Mouse (Mus musculus) heart, postnatal 14 days (tissue): Measurements from ENCODE around the gene Acap2. TPM values are rescaled to one million over a fixed set of nuclear protein-coding genes. Genes with fewer than 3 reads are reported as not detected.

Experiments used
- DNase-seq, 2 experiments: peaks; one replicate each; pipeline ENCODE4 v3.0.0; 2021 to 2022
- intact Hi-C: fragments of 180-260 bp; cut with DNase I; formaldehyde crosslinking; loops from one replicate; pipeline ENCODE4 v1.15.1; 2025
- total RNA-seq, 2 experiments: library from RNA; stranded (reverse); gene quantifications; 2 replicates each; pipeline ENCODE4 v1.2.3; 2021

The Acap2 gene
- total RNA-seq, 2 experiments from 2014 or later = 27.4 to 29.3 TPM

DNA sequence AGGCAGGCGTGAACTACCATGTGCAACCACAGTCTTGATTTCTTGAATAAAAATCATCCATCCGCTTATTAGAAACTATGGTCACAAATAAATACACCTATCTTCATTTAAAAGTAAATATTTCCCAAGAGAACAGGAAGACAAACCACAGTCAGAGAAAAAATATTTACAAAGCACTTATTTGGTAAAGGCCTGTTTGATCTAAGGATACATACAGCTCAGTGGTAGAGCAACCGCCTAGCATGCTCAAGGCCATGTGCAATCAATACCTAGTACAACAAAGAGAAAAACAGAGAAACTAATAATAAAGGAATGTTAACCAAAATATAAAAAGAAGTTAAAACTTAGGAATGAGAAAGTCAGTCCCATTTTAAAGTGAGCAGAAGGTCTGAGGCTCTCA is 28.8 kb downstream of the Acap2 start:
- no peak for DNase-seq
- intact Hi-C loops = no loop called here

- intact Hi-C loops = no loop called here
- no peak for DNase-seq
Measured at GRCm38 (mm10) chr16:31171418-31171817, 29.6 kb downstream of the Acap2 start.

DNA sequence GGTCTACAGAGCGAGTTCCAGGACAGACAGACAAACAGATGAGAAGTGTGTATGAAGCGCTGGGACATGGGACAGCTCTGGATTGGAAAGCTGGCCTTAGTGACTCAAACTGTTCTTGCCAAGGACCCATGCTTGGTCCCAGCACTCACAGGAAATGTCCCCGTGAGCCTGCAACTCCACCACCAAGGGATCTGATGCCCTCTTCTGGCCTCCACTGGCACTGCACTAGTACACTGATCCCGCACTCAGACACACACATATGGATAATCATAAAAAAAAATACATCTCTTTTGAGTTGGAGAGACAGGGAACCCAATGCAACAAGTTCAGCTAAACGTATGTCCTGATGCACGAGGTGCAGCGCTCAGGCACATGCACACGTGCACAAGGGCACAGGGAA is 30.7 kb downstream of the Acap2 start:
- no peak for DNase-seq
- intact Hi-C loops = no loop called here

- no peak for DNase-seq
- intact Hi-C loops = no loop called here
Measured at GRCm38 (mm10) chr16:31169596-31169995, 31.4 kb downstream of the Acap2 start.

- no peak for DNase-seq
- intact Hi-C loops = no loop called here
Measured at GRCm38 (mm10) chr16:31167934-31168333, 33.1 kb downstream of the Acap2 start.

GRCm38 (mm10) chr16:31167017-31167887 is 33.8 kb downstream of the Acap2 start:
- DNase-seq = no peak
- intact Hi-C loops = no loop called here

- intact Hi-C loops = no loop called here
- DNase-seq = no peak
Measured at GRCm38 (mm10) chr16:31165907-31166306, 35.1 kb downstream of the Acap2 start.

DNA sequence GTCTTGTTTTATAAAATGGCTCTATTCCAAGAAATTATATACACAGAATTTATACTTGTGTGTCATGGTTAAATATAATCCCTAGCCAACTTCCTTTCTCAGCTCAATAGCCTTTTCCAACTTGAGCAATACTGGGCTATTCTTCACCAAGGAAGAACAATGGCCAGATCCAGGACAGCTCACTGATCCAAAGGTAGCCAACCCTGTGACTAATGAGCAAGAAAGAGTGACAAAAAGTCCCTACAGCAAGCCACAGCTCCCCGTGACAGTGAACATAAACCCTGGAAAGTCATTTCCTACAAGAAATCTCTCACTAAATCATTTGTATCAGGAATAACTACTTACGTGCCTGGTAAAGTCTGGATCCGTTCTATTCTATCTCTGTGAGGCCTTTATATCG is 35.6 kb downstream of the Acap2 start:
- intact Hi-C loops = no loop called here
- DNase-seq = no peak

GRCm38 (mm10) chr16:31164125-31164524 is 36.9 kb downstream of the Acap2 start:
- intact Hi-C loops = no loop called here
- DNase-seq = no peak

DNA sequence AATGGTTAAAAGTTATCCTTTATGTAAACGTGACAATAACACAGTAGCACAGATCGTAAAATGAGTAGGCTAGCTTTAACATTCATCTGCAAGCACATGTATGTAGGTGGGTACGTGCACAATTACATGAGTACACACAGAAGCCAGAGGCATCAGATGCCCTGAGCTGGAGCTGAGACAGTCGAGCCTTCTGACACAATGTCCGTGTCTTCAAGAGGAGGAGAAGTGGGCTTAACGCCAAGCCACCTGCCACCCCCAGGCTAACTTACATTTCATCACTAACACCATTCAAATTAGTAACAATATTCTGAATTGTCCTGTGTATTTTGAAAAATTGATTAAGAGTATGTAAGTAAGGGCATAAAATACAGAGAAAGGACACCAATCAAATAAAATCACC is 40.6 kb downstream of the Acap2 start:
- no peak for DNase-seq
- intact Hi-C loops = no loop called here

DNA sequence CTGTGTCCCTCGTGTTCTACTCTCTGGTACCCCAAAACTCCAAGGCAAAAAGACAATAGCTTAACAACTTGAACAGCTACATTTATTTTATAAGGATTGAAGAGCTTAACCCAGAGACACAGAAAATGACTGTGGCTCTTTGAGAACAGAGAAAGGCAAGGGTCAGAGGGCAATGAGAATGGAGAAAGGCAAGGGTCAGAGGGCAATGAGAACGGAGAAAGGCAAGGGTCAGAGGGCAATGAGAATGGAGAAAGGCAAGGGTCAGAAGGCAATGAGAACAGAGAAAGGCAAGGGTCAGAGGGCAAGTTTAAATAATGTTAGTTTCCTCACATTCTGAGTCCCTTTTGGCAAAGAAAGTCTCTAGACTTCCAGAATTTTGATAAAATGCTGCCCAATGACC is 41.6 kb downstream of the Acap2 start:
- DNase-seq = no peak

DNA sequence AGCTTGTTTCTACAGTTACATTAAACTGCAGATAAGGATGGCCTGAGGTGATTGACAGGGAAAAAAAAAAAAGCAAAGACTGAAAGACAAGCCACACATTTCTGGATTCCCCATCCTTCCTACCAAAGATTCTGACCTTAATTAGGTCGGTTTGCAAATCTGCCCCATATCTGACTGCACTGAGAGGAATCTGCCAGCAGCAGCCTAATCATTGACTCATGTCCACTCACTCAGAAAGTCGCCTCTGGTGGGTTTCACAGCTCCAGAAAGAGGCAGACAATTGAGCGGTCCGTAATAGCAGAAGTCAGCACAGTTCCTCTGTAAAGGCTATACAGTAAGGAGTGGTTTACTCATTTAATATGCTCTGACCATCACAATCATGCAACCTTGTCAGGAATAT is 51.2 kb downstream of the Acap2 start:
- intact Hi-C loops = no loop called here
- no peak for DNase-seq

More for the DNA sequence above, 41.6 kb downstream of the Acap2 start:
- intact Hi-C loops = no loop called here

DNA sequence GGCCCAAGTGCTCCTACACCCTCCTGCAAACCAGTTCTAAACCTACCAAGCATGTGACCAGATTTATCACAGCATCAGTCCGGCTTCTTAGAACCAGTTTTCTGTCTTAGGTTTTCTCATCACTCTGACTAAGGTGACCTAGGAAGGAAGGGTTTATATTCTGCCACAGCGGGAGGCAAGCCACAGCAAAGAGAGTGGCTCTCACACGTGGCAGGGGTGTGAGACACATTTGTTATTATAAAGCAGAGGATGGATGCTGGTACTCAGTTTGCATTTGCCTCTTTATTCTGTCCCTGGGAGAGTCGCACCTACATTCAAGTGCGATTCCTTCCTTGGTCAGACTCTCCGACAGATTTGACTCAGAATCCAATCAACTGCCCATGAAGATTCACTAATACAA is 52.2 kb downstream of the Acap2 start:
- no peak for DNase-seq
- intact Hi-C loops = no loop called here

- DNase-seq = no peak
- intact Hi-C loops = no loop called here
Measured at GRCm38 (mm10) chr16:31147766-31148165, 53.3 kb downstream of the Acap2 start.

DNA sequence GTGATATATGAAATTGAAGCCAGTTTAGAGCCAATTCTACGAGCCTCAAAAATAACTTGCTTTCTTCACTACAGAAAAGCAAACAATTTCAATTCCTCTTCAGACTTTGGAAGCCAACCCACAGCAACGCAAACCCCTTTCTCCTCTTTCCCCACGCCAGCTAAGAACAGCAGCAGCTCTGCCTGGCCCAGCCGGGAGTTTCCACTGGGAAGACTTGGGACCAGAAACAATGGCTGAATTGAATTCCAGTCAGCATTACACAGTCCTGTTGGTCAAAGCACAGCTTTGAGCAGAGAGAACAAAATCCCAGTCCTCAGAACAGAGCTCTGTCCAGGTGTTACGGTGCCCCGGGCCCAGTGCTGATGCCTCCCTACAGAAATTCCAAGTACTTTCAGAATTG is 59.1 kb downstream of the Acap2 start:
- DNase-seq = no peak
- intact Hi-C loops = no loop called here

DNA sequence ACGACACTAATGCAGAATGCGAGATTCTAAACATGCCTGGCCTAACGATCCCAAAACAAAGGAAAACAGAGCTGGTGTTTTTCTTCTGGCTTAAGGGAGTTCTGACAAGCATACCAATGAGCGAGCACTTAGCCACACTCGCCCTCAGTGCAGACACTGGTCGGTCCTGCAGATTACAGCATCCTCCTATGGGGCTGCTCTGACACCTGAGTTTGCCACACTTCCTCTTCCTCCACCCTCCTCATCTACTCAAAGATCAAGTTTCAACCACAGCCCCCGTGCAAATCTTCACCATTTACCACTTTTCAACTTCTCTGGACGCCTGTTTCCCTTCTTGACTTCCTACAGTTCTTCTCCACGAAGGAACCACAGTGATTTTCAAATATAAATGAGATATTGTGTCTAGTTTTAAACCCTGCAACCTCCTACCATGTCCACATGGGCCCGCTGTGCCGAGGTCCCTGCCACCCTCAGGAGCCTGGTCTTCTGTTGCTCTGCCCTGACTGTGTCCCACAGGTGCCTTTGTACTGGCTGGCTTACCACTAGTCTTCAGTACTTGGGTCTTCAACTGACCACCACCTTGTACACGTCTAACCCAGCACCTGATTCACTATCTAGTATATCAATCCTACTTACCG is 64.3 kb downstream of the Acap2 start:
- intact Hi-C loops = no loop called here

DNA sequence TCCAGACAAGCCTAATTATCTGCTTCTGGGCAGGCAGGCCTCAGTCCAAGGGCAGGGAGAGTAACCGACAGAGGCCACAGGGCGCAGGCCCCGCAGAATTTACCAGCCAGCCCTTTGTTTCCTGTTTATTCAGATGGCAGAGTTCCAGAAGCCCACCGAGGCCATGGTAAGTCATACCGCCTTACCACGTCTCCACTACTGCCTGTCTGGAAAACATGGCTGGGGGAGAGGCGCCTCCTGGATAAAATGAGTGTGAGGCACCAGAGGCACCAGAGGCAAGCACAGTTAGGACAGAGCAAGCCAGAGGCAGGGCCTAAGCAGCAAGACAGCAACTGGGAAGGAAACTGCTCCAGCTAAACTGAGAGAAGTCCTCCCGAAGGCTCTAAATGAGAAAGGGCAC is 65.5 kb downstream of the Acap2 start:
- DNase-seq = no peak
- intact Hi-C loops = no loop called here

More for the DNA sequence above, 64.3 kb downstream of the Acap2 start:
- no peak for DNase-seq

GRCm38 (mm10) chr16:31131531-31131930 is 69.5 kb downstream of the Acap2 start:
- intact Hi-C loops = no loop called here
- peak in 1 of 2 experiments; percentile 17 for DNase-seq

DNA sequence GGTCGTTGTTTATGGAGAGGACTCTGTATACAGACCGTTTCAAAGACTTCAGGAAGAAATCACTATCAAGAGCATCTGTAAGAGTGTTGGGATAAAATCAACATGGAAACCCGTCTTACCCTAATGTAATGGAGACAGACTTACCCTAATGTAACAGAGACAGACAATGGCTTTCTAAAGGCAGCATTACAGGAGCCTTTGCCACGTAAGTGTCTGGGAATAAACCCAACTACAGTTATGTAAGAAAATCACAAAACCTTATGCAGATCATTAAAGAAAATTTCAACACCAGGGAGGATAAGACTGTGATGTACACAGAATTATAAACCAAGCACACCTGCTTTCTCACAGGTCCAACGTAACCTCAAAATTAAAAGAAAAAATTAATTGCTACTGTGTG is 72.9 kb downstream of the Acap2 start:
- DNase-seq = no peak
- intact Hi-C loops = no loop called here

GRCm38 (mm10) chr16:31124991-31125390 is 76.1 kb downstream of the Acap2 start:
- intact Hi-C loops = no loop called here

DNA sequence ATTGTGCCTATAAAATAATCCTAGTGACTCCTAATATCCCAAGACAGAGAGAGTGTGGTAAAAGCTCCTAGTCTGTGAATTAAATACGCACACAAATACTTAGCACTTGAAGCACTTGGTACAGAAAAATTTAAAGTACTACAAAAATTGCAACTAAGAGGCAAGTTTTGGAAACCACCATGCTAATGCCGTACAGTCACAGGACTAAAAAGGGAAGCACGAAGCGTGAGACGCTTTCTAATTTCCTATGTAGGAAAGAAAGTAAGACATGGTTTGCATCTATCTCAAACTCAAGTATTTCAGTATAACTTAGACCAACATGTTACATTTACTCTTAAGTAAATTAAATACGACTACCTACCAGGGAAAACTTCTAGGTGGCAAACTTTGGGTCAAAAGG is 79.4 kb downstream of the Acap2 start:
- intact Hi-C loops = no loop called here
- DNase-seq = no peak

More at GRCm38 (mm10) chr16:31124991-31125390, 76.1 kb downstream of the Acap2 start:
- no peak for DNase-seq

- DNase-seq = no peak
- intact Hi-C loops = loop anchor here (10.0 kb wide), 1 partner anchor 241 kb away; no protein-coding TSS in a partner anchor
Measured at GRCm38 (mm10) chr16:31113596-31113995, 87.4 kb downstream of the Acap2 start.
